16 mouse cellular contexts compared by ENCODE assay signal in the genomic region with DNA sequence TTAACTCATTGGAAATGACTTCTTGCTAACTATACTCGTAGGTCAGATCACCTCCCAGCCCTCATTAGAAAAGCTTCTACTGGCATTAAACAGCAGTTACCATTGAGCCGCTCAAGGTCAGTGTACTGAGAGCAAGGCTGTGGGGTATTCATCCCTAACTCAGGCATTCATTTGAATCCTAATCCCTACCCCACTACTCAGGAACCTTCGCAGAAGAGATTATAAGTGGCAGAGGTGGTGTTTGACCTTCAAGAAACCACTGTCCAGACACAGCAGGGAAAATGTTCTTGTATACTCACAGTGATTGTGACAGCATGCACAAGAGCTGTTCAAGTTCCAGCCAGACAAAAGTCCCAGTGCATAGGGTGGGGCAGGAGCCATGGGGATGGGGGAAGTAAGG.
"Had no signal": no experiment of that assay in that cellular context is flagged by ENCODE, and none has a peak within 500 bp of the region (broad histone marks: within the 10 kb centered on the region; RNA-seq: fewer than 3 reads in every experiment).

No protein-coding gene starts in this region.

- DNase-seq: gastrocnemius, adult 2 months; gastrocnemius, postnatal 10 days; gastrocnemius, postnatal 25 days; heart, adult 18-20 months; heart, postnatal 14 days; heart, postnatal 36 days; kidney, adult 11 months; kidney, adult 2 months; kidney, adult 9 months; kidney, postnatal 14 days; kidney, postnatal 36 days; layer of hippocampus, adult 9-11 months; layer of hippocampus, postnatal 36 days; liver; liver, embryonic 13.5 days had no signal

- ATAC-seq: hindbrain, postnatal 0 days had no signal
